Mouse (Mus musculus): ENCODE measurements around the gene Golga7b. TPM values are rescaled to one million over a fixed set of nuclear protein-coding genes. Genes with fewer than 3 reads are reported as not detected.

Gene Golga7b
- total and polyA plus RNA-seq, 3 experiments = 0.11 TPM; not detected in 2

GRCm38 (mm10) chr19:42243401-42243800 lies 4.0 kb upstream of the Golga7b start:
- H3K27me3 ChIP-seq (ENCODE audit: insufficient read depth, low read length) = peaks cover 11% of the 10 kb centered on the region
- DNase-seq (ENCODE audit: low spot score) = no peak
- no peak for TF ChIP-seq GATA1 (IDR thresholded peaks at IDR 0.05; ENCODE audit: borderline replicate concordance, low read length)

GRCm38 (mm10) chr19:42246626-42247025 lies 748 bp upstream of the Golga7b start:
- Histone ChIP-seq H3K4me3 (ENCODE audit: low read depth, low read length) (no peak overlapping the region), H3K27me3 (ENCODE audit: insufficient read depth, low read length) (peaks cover 17% of the 10 kb centered on the region; the same call in 1 of the 2 replicates), H3K4me1 (ENCODE audit: insufficient read depth, low read depth, low read length) (no peaks in the 10 kb centered on the region), H3K36me3 (replicated peaks) (no peaks in the 10 kb centered on the region), H3K9me3 (replicated peaks) (no peaks in the 10 kb centered on the region)
- TF ChIP-seq POLR2AphosphoS5 (IDR thresholded peaks at IDR 0.05; ENCODE audit: insufficient replicate concordance, low read depth, low read length) = no peak
- TF ChIP-seq CTCF (IDR thresholded peaks at IDR 0.05; ENCODE audit: low read depth, low read length) = no peak
- no peak for TF ChIP-seq GATA1 (IDR thresholded peaks at IDR 0.05; ENCODE audit: borderline replicate concordance, low read length)
- TF ChIP-seq GATA2 (IDR thresholded peaks at IDR 0.05; ENCODE audit: borderline replicate concordance, low read depth, low read length) = no peak
- TF ChIP-seq TAL1 (conservative IDR thresholded peaks at IDR 0.05; ENCODE audit: low read depth, low read length) = no peak
- no peak for DNase-seq (ENCODE audit: low spot score)
- ATAC-seq (ENCODE audit: extremely low read depth, insufficient number of reproducible peaks, low FRiP score, poor library complexity, severe bottlenecking) = no peak

More at GRCm38 (mm10) chr19:42243401-42243800, 4.0 kb upstream of the Golga7b start:
- H3K4me3 ChIP-seq (ENCODE audit: low read depth, low read length) = no peak overlapping the region
- H3K9me3 ChIP-seq (replicated peaks) = no peaks in the 10 kb centered on the region
- no peak for ATAC-seq (ENCODE audit: extremely low read depth, insufficient number of reproducible peaks, low FRiP score, poor library complexity, severe bottlenecking)
- no peaks in the 10 kb centered on the region for H3K4me1 ChIP-seq (ENCODE audit: insufficient read depth, low read depth, low read length)
- no peaks in the 10 kb centered on the region for H3K36me3 ChIP-seq (replicated peaks)

- no peaks in the 10 kb centered on the region for H3K36me3 ChIP-seq (replicated peaks)
- H3K4me1 ChIP-seq (ENCODE audit: insufficient read depth, low read depth, low read length) = no peaks in the 10 kb centered on the region
- H3K27me3 ChIP-seq (ENCODE audit: insufficient read depth, low read length) = peaks cover 14% of the 10 kb centered on the region; the same call in 1 of the 2 replicates
- TF ChIP-seq CTCF (IDR thresholded peaks at IDR 0.05; ENCODE audit: low read depth, low read length) (no peak), GATA1 (IDR thresholded peaks at IDR 0.05; ENCODE audit: borderline replicate concordance, low read length) (no peak), GATA2 (IDR thresholded peaks at IDR 0.05; ENCODE audit: borderline replicate concordance, low read depth, low read length) (no peak), POLR2AphosphoS5 (IDR thresholded peaks at IDR 0.05; ENCODE audit: insufficient replicate concordance, low read depth, low read length) (no peak)
- ATAC-seq (ENCODE audit: extremely low read depth, insufficient number of reproducible peaks, low FRiP score, poor library complexity, severe bottlenecking) (no peak), DNase-seq (ENCODE audit: low spot score) (no peak)
- no peaks in the 10 kb centered on the region for H3K9me3 ChIP-seq (replicated peaks)
- H3K4me3 ChIP-seq (ENCODE audit: low read depth, low read length) = no peak overlapping the region
These were observed 2.9 kb downstream of the Golga7b start for GRCm38 (mm10) chr19:42249976-42250914.

- TF ChIP-seq POLR2AphosphoS5 (IDR thresholded peaks at IDR 0.05; ENCODE audit: insufficient replicate concordance, low read depth, low read length) (no peak), GATA1 (IDR thresholded peaks at IDR 0.05; ENCODE audit: borderline replicate concordance, low read length) (no peak), TAL1 (conservative IDR thresholded peaks at IDR 0.05; ENCODE audit: low read depth, low read length) (no peak), CTCF (IDR thresholded peaks at IDR 0.05; ENCODE audit: low read depth, low read length) (no peak), GATA2 (IDR thresholded peaks at IDR 0.05; ENCODE audit: borderline replicate concordance, low read depth, low read length) (no peak)
- no peak for ATAC-seq (ENCODE audit: extremely low read depth, insufficient number of reproducible peaks, low FRiP score, poor library complexity, severe bottlenecking)
- Histone ChIP-seq H3K27me3 (ENCODE audit: insufficient read depth, low read length) (peaks cover 3% of the 10 kb centered on the region; the same call in 1 of the 2 replicates), H3K36me3 (replicated peaks) (no peaks in the 10 kb centered on the region), H3K9me3 (replicated peaks) (no peaks in the 10 kb centered on the region), H3K4me3 (ENCODE audit: low read depth, low read length) (no peak overlapping the region), H3K4me1 (ENCODE audit: insufficient read depth, low read depth, low read length) (no peaks in the 10 kb centered on the region)
- no peak for DNase-seq (ENCODE audit: low spot score)
These were observed 8.0 kb downstream of the Golga7b start for GRCm38 (mm10) chr19:42255438-42255783.

- Histone ChIP-seq H3K4me1 (ENCODE audit: insufficient read depth, low read depth, low read length) (no peaks in the 10 kb centered on the region), H3K9me3 (replicated peaks) (no peaks in the 10 kb centered on the region), H3K4me3 (ENCODE audit: low read depth, low read length) (no peak overlapping the region), H3K36me3 (replicated peaks) (no peaks in the 10 kb centered on the region), H3K27me3 (ENCODE audit: insufficient read depth, low read length) (peaks cover 3% of the 10 kb centered on the region; the same call in 1 of the 2 replicates)
- ATAC-seq (ENCODE audit: extremely low read depth, insufficient number of reproducible peaks, low FRiP score, poor library complexity, severe bottlenecking) (no peak), DNase-seq (ENCODE audit: low spot score) (peak; percentile 9)
- TF ChIP-seq CTCF (IDR thresholded peaks at IDR 0.05; ENCODE audit: low read depth, low read length) (no peak), POLR2AphosphoS5 (IDR thresholded peaks at IDR 0.05; ENCODE audit: insufficient replicate concordance, low read depth, low read length) (no peak), GATA1 (IDR thresholded peaks at IDR 0.05; ENCODE audit: borderline replicate concordance, low read length) (no peak), TAL1 (conservative IDR thresholded peaks at IDR 0.05; ENCODE audit: low read depth, low read length) (no peak), GATA2 (IDR thresholded peaks at IDR 0.05; ENCODE audit: borderline replicate concordance, low read depth, low read length) (no peak)
These were observed 8.6 kb downstream of the Golga7b start for GRCm38 (mm10) chr19:42255784-42256610.

- ATAC-seq (ENCODE audit: extremely low read depth, insufficient number of reproducible peaks, low FRiP score, poor library complexity, severe bottlenecking) = no peak
- Histone ChIP-seq H3K36me3 (replicated peaks) (no peaks in the 10 kb centered on the region), H3K9me3 (replicated peaks) (no peaks in the 10 kb centered on the region), H3K4me1 (ENCODE audit: insufficient read depth, low read depth, low read length) (no peaks in the 10 kb centered on the region), H3K27me3 (ENCODE audit: insufficient read depth, low read length) (peaks cover 3% of the 10 kb centered on the region; the same call in 1 of the 2 replicates), H3K4me3 (ENCODE audit: low read depth, low read length) (no peak overlapping the region)
- TF ChIP-seq GATA2 (IDR thresholded peaks at IDR 0.05; ENCODE audit: borderline replicate concordance, low read depth, low read length) (no peak), POLR2AphosphoS5 (IDR thresholded peaks at IDR 0.05; ENCODE audit: insufficient replicate concordance, low read depth, low read length) (no peak), TAL1 (conservative IDR thresholded peaks at IDR 0.05; ENCODE audit: low read depth, low read length) (no peak), CTCF (IDR thresholded peaks at IDR 0.05; ENCODE audit: low read depth, low read length) (no peak), GATA1 (IDR thresholded peaks at IDR 0.05; ENCODE audit: borderline replicate concordance, low read length) (no peak)
- DNase-seq (ENCODE audit: low spot score) = no peak
These were observed 9.4 kb downstream of the Golga7b start for GRCm38 (mm10) chr19:42256611-42257240.
